Mouse (Mus musculus): Measurements from ENCODE around the gene Rgl3.

DNA sequence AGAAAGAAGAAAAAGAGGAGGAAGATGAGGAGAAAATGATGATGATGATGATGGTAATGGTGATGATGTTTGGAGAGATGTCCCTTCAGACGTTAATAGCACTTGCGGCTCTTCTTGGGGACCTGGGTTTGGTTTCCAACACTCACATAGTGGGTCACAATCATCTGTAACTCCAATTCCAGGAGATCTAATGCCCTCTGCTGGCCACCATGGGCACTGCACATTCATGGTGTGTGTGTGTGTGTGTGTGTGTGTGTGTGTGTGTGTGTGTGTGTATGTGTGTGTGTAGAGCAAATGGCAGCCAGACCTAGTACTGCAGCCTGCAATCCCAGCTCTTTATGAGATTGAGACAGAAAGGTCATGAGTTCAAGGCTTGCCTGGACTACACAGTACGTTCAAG lies 37.3 kb downstream of the Rgl3 start:
- no peak for TF ChIP-seq CTCF (IDR thresholded peaks at IDR 0.05; ENCODE audit: low read depth, low read length)
- no peak for TF ChIP-seq POLR2A (IDR thresholded peaks at IDR 0.05; ENCODE audit: borderline replicate concordance, low read depth, low read length)
